Mouse (Mus musculus) right cerebral cortex, postnatal 25 days (tissue): ENCODE measurements around the gene Ssxb5.
"Not testable (repeated sequence)": the region's sequence is repeated elsewhere in the genome, so short reads cannot be mapped to it uniquely, and the experiment has no call there.

Source experiments
- DNase-seq: peaks from one replicate; pipeline ENCODE4 v3.0.0; 2022

Ssxb5 gene

DNA sequence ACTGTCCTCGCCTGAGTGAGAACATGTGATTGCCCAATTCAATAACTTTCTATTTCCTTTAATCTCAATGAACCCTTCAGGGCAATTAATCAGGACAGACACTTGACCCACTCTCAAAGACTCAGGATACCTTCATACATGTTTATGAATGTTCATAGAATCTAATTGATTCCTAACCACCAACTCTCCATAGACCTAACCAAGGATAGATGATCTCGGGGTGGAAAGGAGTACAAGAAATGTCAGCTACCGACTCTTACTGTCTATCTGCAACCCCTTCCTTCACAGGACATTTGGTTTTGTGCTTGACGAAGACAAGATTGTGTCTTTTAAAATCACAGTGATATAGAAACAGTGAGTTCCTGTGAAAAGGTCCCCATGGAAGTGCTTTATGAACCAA lies at the start of gene Ssxb5:
Gene Ssxb5, plus strand, starts transcription at position 301 of the 400 bp plus-strand sequence.
- not testable (repeated sequence) for DNase-seq

DNA sequence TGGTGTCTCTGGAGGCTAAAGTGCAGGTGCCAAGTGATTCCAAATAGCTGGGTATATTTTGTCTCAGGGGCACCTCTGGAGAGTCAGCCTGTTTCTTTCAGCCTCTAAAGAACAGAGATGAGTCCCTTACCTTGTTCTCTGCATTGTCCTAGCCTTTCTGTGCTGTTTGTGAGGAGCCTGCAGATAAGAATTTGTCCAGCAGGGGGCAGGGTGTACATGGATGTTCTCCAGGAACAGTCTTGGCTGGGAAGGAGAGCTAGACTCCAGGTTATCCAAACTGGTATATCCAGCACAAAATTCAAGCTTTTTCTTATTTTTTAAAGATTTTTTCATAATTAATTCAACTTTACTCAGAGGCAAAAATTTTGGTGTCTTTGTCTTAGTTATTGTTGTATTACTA lies 28.6 kb downstream of the Ssxb5 start:
- DNase-seq: peak; percentile 48

DNA sequence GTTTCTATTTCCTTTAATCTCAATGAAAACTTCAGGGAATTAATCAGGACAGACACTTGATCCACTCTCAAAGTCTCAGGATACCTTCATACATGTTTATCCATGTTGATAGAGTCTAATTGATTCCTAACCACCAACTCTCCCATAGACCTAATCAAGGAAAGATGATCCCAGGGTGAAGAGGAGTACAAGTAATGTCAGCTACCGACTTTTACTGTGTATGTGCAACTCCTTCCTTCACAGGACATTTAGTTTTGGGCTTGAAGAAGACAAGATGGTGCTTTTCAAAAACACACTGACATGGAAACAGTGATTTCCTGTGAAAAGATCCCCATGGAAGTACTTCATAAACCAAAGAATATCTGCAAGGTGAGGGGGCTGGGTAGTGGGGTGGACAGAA lies 40.2 kb downstream of the Ssxb5 start, which contains the start of gene Gm6592:
Gene Gm6592, plus strand, starts transcription at position 301 of the 400 bp plus-strand sequence.
- no peak for DNase-seq

DNA sequence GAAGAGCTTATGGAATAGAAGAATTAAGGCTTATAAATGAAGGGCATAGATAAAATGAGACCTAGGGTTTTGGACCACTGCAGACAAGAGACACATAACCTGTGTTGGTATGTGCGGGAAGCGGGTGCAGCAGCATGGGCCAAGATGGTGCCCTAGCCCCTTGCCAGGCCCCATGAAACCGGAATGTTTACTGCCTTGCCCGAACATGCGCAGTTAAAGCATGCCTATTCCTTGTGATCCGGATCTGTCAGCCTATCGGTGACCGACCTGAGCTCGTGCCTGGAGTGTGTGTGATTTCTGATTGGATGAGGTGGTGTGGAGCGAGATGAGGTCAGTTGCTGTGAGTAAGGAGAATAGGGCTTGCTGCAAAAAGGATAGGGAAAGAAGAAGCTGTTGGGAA lies 49.0 kb downstream of the Ssxb5 start:
- DNase-seq: no peak
